Mouse (Mus musculus) MEL (cell line): ENCODE measurements around the gene Gm19935. TPM values are rescaled to one million over a fixed set of nuclear protein-coding genes. Genes with fewer than 3 reads are reported as not detected.

ENCODE experiments used
- DNase-seq: peaks from one replicate; pipeline ENCODE4 v3.0.0; 2011; ENCODE audit warnings: low read depth, low spot score
- H3K27ac ChIP-seq: 2 replicates; pipeline ENCODE4 v1.5.1; 2012; ENCODE audit warnings: low read depth, mild to moderate bottlenecking, control low read depth, low read length, moderate library complexity; ENCODE audit not compliant: control insufficient read depth
- H3K27me3 ChIP-seq, 2 experiments: fragments of 150-350 bp in 1 of 2; sonication (generic) in 1 of 2; 2 replicates each; pipeline ENCODE4 v1.6.1; 2012; ENCODE audit warnings: low read length in 2 of 2, mild to moderate bottlenecking in 2 of 2, improper control_type of control experiment in 1 of 2, moderate library complexity in 1 of 2; ENCODE audit not compliant: insufficient read depth in 2 of 2, control insufficient read depth in 1 of 2
- H3K36me3 ChIP-seq, 2 experiments: 2 replicates each; pipeline ENCODE4 v1.6.1; 2012 to 2014; ENCODE audit warnings: low read length in 2 of 2, improper control_type of control experiment in 1 of 2, inconsistent platforms in 1 of 2, mild to moderate bottlenecking in 1 of 2; ENCODE audit not compliant: insufficient read depth in 2 of 2, control insufficient read depth in 1 of 2
- H3K4me1 ChIP-seq, 2 experiments: fragments of 150-350 bp in 1 of 2; sonication (generic) in 1 of 2; 2 replicates each; pipeline ENCODE4 v1.6.1; 2012; ENCODE audit warnings: low read length in 2 of 2, improper control_type of control experiment in 1 of 2, mild to moderate bottlenecking in 1 of 2; ENCODE audit not compliant: insufficient read depth in 2 of 2, control insufficient read depth in 1 of 2
- H3K4me3 ChIP-seq, 2 experiments: fragments of 150-350 bp in 1 of 2; sonication (generic) in 1 of 2; 2 replicates each; pipeline ENCODE4 v1.5.1; 2012; ENCODE audit warnings: low read depth in 2 of 2, low read length in 2 of 2, mild to moderate bottlenecking in 2 of 2, moderate library complexity in 2 of 2, control low read depth in 1 of 2, improper control_type of control experiment in 1 of 2; ENCODE audit not compliant: control insufficient read depth in 1 of 2, insufficient read depth in 1 of 2
- H3K79me2 ChIP-seq: 2 replicates; pipeline ENCODE4 v1.6.1; 2012; ENCODE audit warnings: mild to moderate bottlenecking, low read length, moderate library complexity; ENCODE audit not compliant: control insufficient read depth, poor library complexity, insufficient read depth
- H3K9ac ChIP-seq: 2 replicates; pipeline ENCODE4 v1.6.1; 2012; ENCODE audit warnings: low read depth, mild to moderate bottlenecking, control low read depth, low read length, moderate library complexity; ENCODE audit not compliant: control insufficient read depth, poor library complexity, severe bottlenecking
- H3K9me3 ChIP-seq: fragments of 150-350 bp; sonication (generic); replicated peaks from 2 replicates; pipeline ENCODE4 v1.6.1; 2012; ENCODE audit warnings: mild to moderate bottlenecking, low read length, improper control_type of control experiment, moderate library complexity; ENCODE audit not compliant: insufficient read depth
- BHLHE40 ChIP-seq: IDR thresholded peaks from 2 replicates; pipeline ENCODE4 v1.6.1; 2012; ENCODE audit warnings: low read depth, mild to moderate bottlenecking, inconsistent platforms, low read length, improper control_type of control experiment, borderline replicate concordance
- CTCF ChIP-seq, 3 experiments: IDR thresholded peaks in 2 of 3; conservative IDR thresholded peaks in 1 of 3; 2 replicates each; pipeline ENCODE4 v1.5.1; 2011 to 2012; ENCODE audit warnings: low read length in 3 of 3, low read depth in 2 of 3, mild to moderate bottlenecking in 2 of 3, improper control_type of control experiment in 1 of 3, inconsistent platforms in 1 of 3, mixed read lengths in 1 of 3, moderate library complexity in 1 of 3; ENCODE audit not compliant: control insufficient read depth in 1 of 3, insufficient read depth in 1 of 3, poor library complexity in 1 of 3, severe bottlenecking in 1 of 3
- E2F4 ChIP-seq: IDR thresholded peaks from 2 replicates; pipeline ENCODE4 v1.6.1; 2011; ENCODE audit warnings: low read depth, low read length, improper control_type of control experiment, borderline replicate concordance
- EP300 ChIP-seq, 2 experiments: IDR thresholded peaks; 2 replicates each; pipeline ENCODE4 v1.6.1; 2011; ENCODE audit warnings: improper control_type of control experiment in 2 of 2, low read length in 2 of 2, low read depth in 1 of 2, mild to moderate bottlenecking in 1 of 2
- ETS1 ChIP-seq: IDR thresholded peaks from 2 replicates; pipeline ENCODE4 v1.6.1; 2012; ENCODE audit warnings: low read depth, mild to moderate bottlenecking, inconsistent platforms, low read length, improper control_type of control experiment, moderate library complexity
- GATA1 ChIP-seq: IDR thresholded peaks from 2 replicates; pipeline ENCODE4 v1.6.1; 2011; ENCODE audit warnings: low read depth, low read length, improper control_type of control experiment
- KAT2A ChIP-seq: conservative IDR thresholded peaks from 2 replicates; pipeline ENCODE4 v1.6.1; 2012; ENCODE audit warnings: low read depth, low read length, improper control_type of control experiment, inconsistent platforms
- MAFK ChIP-seq: IDR thresholded peaks from 2 replicates; pipeline ENCODE4 v1.6.1; 2011; ENCODE audit warnings: low read depth, mild to moderate bottlenecking, low read length, improper control_type of control experiment, borderline replicate concordance
- MYC ChIP-seq: IDR thresholded peaks from 2 replicates; pipeline ENCODE4 v1.6.1; 2011; ENCODE audit warnings: low read depth, mild to moderate bottlenecking, low read length, improper control_type of control experiment, moderate library complexity
- NELFE ChIP-seq: IDR thresholded peaks from 2 replicates; pipeline ENCODE4 v1.6.1; 2011; ENCODE audit warnings: low read depth, low read length, improper control_type of control experiment
- NRF1 ChIP-seq: IDR thresholded peaks from 2 replicates; pipeline ENCODE4 v1.6.1; 2014; ENCODE audit warnings: low read depth, mild to moderate bottlenecking, inconsistent platforms, low read length, improper control_type of control experiment, moderate library complexity; ENCODE audit not compliant: poor library complexity, insufficient read depth, severe bottlenecking
- POLR2A ChIP-seq, 2 experiments: IDR thresholded peaks; 2 replicates each; pipeline ENCODE4 v1.6.1; 2011 to 2012; ENCODE audit warnings: low read length in 2 of 2, mild to moderate bottlenecking in 2 of 2, control low read depth in 1 of 2, improper control_type of control experiment in 1 of 2, low read depth in 1 of 2, moderate library complexity in 1 of 2; ENCODE audit not compliant: control insufficient read depth in 1 of 2, insufficient read depth in 1 of 2, poor library complexity in 1 of 2
- POLR2AphosphoS2 ChIP-seq: IDR thresholded peaks from 2 replicates; pipeline ENCODE4 v1.6.1; 2011; ENCODE audit warnings: low read length, improper control_type of control experiment
- SMC3 ChIP-seq: IDR thresholded peaks from 2 replicates; pipeline ENCODE4 v1.6.1; 2011; ENCODE audit warnings: low read depth, low read length, improper control_type of control experiment
- TBP ChIP-seq: IDR thresholded peaks from 2 replicates; pipeline ENCODE4 v1.8.0; 2011; ENCODE audit warnings: low read depth, low read length, improper control_type of control experiment
- TCF12 ChIP-seq: IDR thresholded peaks from 2 replicates; pipeline ENCODE4 v1.6.1; 2014; ENCODE audit warnings: low read depth, mild to moderate bottlenecking, inconsistent platforms, low read length, improper control_type of control experiment, moderate library complexity
- USF2 ChIP-seq, 2 experiments: IDR thresholded peaks; 2 replicates each; pipeline ENCODE4 v1.6.1; 2011 to 2012; ENCODE audit warnings: improper control_type of control experiment in 2 of 2, low read length in 2 of 2, borderline replicate concordance in 1 of 2, inconsistent platforms in 1 of 2, low read depth in 1 of 2, mild to moderate bottlenecking in 1 of 2; ENCODE audit not compliant: insufficient read depth in 1 of 2
- ZC3H11A ChIP-seq: IDR thresholded peaks from 2 replicates; pipeline ENCODE4 v1.6.1; 2012; ENCODE audit warnings: low read depth, mild to moderate bottlenecking, inconsistent platforms, low read length, improper control_type of control experiment
- ZKSCAN1 ChIP-seq: IDR thresholded peaks from 2 replicates; pipeline ENCODE4 v1.6.1; 2012; ENCODE audit warnings: low read depth, mild to moderate bottlenecking, inconsistent platforms, low read length, improper control_type of control experiment, moderate library complexity
- polyA plus RNA-seq, 2 experiments: library from polyadenylated mRNA; stranded (reverse) in 1 of 2; unstranded in 1 of 2; fragments of >175 nt in 1 of 2; fragments of >200 nt in 1 of 2; gene quantifications; 2 replicates each; pipeline versions ENCODE4 v1.2.1 to v1.2.4; 2012; ENCODE audit warnings: low replicate concordance in 2 of 2, low read depth in 1 of 2; ENCODE audit not compliant: insufficient read length in 2 of 2, insufficient read depth in 1 of 2, missing spikeins in 1 of 2
- total RNA-seq: library from RNA; depleted of rRNA; stranded (reverse); fragments of 300-350 nt; gene quantifications from 2 replicates; pipeline ENCODE4 v1.2.3, GENCODE M21; 2012

Gene Gm19935
- total and polyA plus RNA-seq, 3 experiments: not detected

DNA sequence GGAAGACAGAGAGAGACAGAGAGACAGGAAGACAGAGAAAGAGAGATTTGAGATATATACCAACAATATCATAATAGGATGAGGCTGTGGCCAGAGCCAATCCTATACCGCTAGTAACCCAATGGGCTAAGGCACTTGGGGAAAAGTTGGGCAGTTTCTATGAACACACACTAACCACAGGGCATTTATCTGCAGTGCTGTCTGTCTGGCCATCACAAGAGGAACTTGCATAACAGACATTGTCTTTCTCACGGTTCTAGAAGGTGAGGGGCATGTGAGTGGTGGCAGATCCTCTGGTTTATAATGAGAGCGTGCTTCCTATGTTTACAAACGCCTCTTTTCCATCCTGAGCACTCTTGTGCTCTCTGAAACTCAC, 3.1 kb upstream of the Gm19935 start:
- Histone ChIP-seq H3K27ac (no peak overlapping the region), H3K9ac (no peak overlapping the region), H3K4me3 (no peak overlapping the region), H3K9me3 (no peaks in the 10 kb centered on the region), H3K79me2 (no peaks in the 10 kb centered on the region), H3K4me1 (peaks cover 0 to 10% of the 10 kb centered on the region in 2 experiments; a peak in 2 of 4 replicates), H3K27me3 (peaks cover 0 to 2% of the 10 kb centered on the region in 2 experiments; a peak in 1 of 4 replicates), H3K36me3 (peaks cover 0 to 8% of the 10 kb centered on the region in 2 experiments; a peak in 2 of 4 replicates)
- peak; percentile 23 for DNase-seq
- no peak for TF ChIP-seq MYC
- TF ChIP-seq USF2 (IDR thresholded peaks at IDR 0.05; ENCODE audit: borderline replicate concordance in 1 of 2, insufficient read depth in 1 of 2, low read depth in 1 of 2, low read length in 2 of 2): no peak
- no peak for TF ChIP-seq CTCF (IDR thresholded peaks at IDR 0.05 in 2 of 3, conservative IDR thresholded peaks at IDR 0.05 in 1 of 3; ENCODE audit: control insufficient read depth in 1 of 3, insufficient read depth in 1 of 3, low read depth in 2 of 3, low read length in 3 of 3, poor library complexity in 1 of 3, severe bottlenecking in 1 of 3)
- no peak for TF ChIP-seq E2F4
- no peak for TF ChIP-seq SMC3
- TF ChIP-seq TCF12: no peak
- no peak for TF ChIP-seq POLR2AphosphoS2
- no peak for TF ChIP-seq TBP
- TF ChIP-seq BHLHE40: no peak
- no peak for TF ChIP-seq EP300 (IDR thresholded peaks at IDR 0.05; ENCODE audit: low read depth in 1 of 2, low read length in 2 of 2)
- no peak for TF ChIP-seq KAT2A
- TF ChIP-seq NRF1: no peak
- TF ChIP-seq GATA1: no peak
- no peak for TF ChIP-seq ZC3H11A

DNA sequence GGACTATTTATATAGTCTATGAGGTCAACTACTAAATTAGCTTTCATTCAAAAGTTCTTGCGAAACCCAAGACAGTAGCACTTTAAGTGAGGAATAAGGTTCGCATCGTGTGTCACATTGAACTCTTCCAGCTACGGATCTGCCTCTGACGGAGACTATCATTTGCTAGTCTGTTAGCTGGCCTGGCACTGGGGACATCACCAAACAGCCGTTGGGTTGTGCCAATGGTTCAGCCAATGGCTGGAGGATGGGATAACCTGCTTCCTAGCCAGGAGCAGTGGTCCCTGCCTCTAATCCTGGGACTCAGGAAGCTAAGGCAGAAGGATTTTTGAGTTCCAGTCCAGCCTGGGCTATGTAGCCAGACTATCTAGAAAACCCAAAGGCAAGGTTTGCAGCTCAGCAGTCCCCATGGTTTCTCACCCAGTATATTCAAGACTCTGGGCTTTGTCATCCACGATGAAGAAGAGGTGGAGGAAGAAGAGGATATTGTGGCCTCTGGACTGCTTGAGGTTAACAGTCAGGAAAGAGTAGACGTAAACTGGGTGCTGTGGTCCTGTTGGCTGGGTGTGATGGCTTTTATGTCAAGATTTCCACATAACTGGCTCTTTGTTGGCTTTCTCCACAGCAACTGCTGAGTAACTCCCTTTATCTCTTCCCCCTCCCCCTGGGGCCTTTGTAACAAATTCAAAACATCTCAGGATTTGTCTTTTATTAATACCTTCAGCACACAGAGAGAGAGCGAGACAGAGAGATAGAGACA, 2.5 kb upstream of the Gm19935 start:
- Histone ChIP-seq H3K79me2 (no peaks in the 10 kb centered on the region), H3K4me3 (no peak overlapping the region), H3K4me1 (peaks cover 0 to 10% of the 10 kb centered on the region in 2 experiments; a peak in 2 of 4 replicates), H3K9me3 (no peaks in the 10 kb centered on the region), H3K27ac (no peak overlapping the region), H3K9ac (no peak overlapping the region), H3K36me3 (peaks cover 0 to 8% of the 10 kb centered on the region in 2 experiments; a peak in 2 of 4 replicates), H3K27me3 (peaks cover 0 to 2% of the 10 kb centered on the region in 2 experiments; a peak in 1 of 4 replicates)
- TF ChIP-seq BHLHE40 (no peak), NELFE (no peak), MAFK (no peak), ETS1 (no peak), TCF12 (no peak), POLR2AphosphoS2 (no peak), NRF1 (no peak), ZKSCAN1 (no peak), POLR2A (IDR thresholded peaks at IDR 0.05; ENCODE audit: control insufficient read depth in 1 of 2, insufficient read depth in 1 of 2, low read depth in 1 of 2, low read length in 2 of 2, poor library complexity in 1 of 2) (no peak)
- no peak for DNase-seq
